Mouse (Mus musculus) C2C12 (cell line): Measurements from ENCODE around the gene 1700057G04Rik. TPM values are rescaled to one million over a fixed set of nuclear protein-coding genes. Genes with fewer than 3 reads are reported as not detected.

Source experiments
- H3K27me3 ChIP-seq: one replicate; pipeline ENCODE4 v1.6.1; 2011; ENCODE audit not compliant: control insufficient read depth, insufficient read depth, insufficient read length
- H3K36me3 ChIP-seq: one replicate; pipeline ENCODE4 v1.6.1; 2011; ENCODE audit not compliant: control insufficient read depth, insufficient read depth
- H3K4me3 ChIP-seq: one replicate; pipeline ENCODE4 v1.5.1; 2011; ENCODE audit warnings: mild to moderate bottlenecking, control low read depth; ENCODE audit not compliant: poor library complexity, insufficient read depth, severe bottlenecking
- H3K79me2 ChIP-seq: one replicate; pipeline ENCODE4 v1.6.1; 2011; ENCODE audit not compliant: control insufficient read depth, insufficient read depth
- H3K79me3 ChIP-seq: one replicate; pipeline ENCODE4 v1.6.1; 2011; ENCODE audit warnings: low read depth, control low read depth
- H3ac ChIP-seq: one replicate; pipeline ENCODE3; 2011; ENCODE audit warnings: low read depth; ENCODE audit not compliant: control insufficient read depth, insufficient read length
- CEBPB ChIP-seq: IDR thresholded peaks from one replicate; pipeline ENCODE4 v1.6.1; 2011; ENCODE audit warnings: low read depth, mild to moderate bottlenecking, control low read depth, moderate library complexity
- CTCF ChIP-seq: IDR thresholded peaks from one replicate; pipeline ENCODE4 v1.5.1; 2011; ENCODE audit not compliant: control insufficient read depth, insufficient read depth, insufficient read length
- FOSL1 ChIP-seq: IDR thresholded peaks from one replicate; pipeline ENCODE4 v1.8.0; 2011; ENCODE audit warnings: mild to moderate bottlenecking, low read length; ENCODE audit not compliant: poor library complexity, insufficient read depth, severe bottlenecking
- MAX ChIP-seq: IDR thresholded peaks from one replicate; pipeline ENCODE4 v1.6.1; 2011; ENCODE audit warnings: mild to moderate bottlenecking, control low read depth
- MYOD1 ChIP-seq: IDR thresholded peaks from one replicate; pipeline ENCODE4 v1.6.1; 2011; ENCODE audit warnings: low read depth; ENCODE audit not compliant: control insufficient read depth, insufficient read length
- MYOG ChIP-seq: IDR thresholded peaks from one replicate; pipeline ENCODE4 v1.6.1; 2011; ENCODE audit not compliant: control insufficient read depth, insufficient read length; ENCODE audit errors: extremely low read depth
- USF1 ChIP-seq: IDR thresholded peaks from one replicate; pipeline ENCODE4 v1.6.1; 2011; ENCODE audit warnings: low read depth, mild to moderate bottlenecking, control low read depth, moderate library complexity
- microRNA-seq: library from miRNA; unstranded; fragments of <30 nt; microRNA quantifications from one replicate; pipeline ENCODE4, GENCODE M21; 2019; ENCODE audit warnings: borderline microRNAs expressed
- polyA plus RNA-seq: library from polyadenylated mRNA; unstranded; fragments of >200 nt; fragmentation: generic; extraction: Trizol; gene quantifications from one replicate; pipeline ENCODE4 v1.2.1, GENCODE M21; 2012; ENCODE audit warnings: missing spikeins

The 1700057G04Rik gene
- polyA plus RNA-seq, 1 experiment: 0.08 TPM

DNA sequence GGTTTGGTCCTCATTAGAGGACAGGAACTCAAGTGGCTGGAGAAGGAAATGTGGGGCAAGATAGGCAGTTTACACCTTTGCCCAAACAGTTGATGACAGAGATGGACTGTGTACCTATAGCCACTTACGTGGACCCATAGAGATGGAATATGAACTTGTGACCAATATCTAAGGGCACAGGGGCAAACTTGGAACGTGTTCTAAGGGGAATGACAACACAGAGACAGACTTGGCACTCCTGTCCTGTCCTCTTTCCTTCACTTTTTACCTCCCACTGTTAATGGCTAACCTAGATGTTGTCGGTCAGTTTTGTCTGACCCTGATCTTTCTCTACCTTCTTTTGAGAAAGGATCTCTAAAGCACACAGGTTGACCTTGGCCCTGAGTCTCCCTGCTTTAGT lies 74.2 kb downstream of the 1700057G04Rik start:
- Histone ChIP-seq H3K79me2 (no peaks in the 10 kb centered on the region), H3K36me3 (no peaks in the 10 kb centered on the region), H3K27me3 (no peaks in the 10 kb centered on the region), H3K4me3 (no peak overlapping the region), H3ac (no peak overlapping the region), H3K79me3 (no peaks in the 10 kb centered on the region)
- TF ChIP-seq MYOG: no peak
- TF ChIP-seq CEBPB: no peak
- TF ChIP-seq FOSL1: no peak

DNA sequence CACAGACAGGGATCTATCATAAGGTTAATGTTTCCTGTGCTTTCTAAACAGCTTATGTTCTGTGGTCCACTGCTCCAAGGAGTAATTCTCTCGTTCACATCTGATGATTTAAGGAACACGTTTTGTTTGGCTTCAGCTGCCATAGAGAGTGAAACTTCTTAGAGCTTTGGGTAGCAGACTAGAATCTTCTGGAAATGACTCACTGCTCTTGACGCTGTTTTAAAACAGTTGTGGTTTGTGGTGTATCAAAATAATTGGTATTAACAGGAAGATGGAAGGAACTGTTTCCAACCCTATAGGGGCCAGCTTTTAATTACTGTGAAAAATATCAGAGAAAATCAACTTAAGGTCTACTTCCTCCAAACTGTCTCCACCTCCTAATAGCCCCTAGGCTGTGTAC lies 75.2 kb downstream of the 1700057G04Rik start:
- Histone ChIP-seq H3K27me3 (no peaks in the 10 kb centered on the region), H3K79me2 (no peaks in the 10 kb centered on the region), H3K79me3 (no peaks in the 10 kb centered on the region), H3K36me3 (no peaks in the 10 kb centered on the region), H3ac (no peak overlapping the region), H3K4me3 (no peak overlapping the region)
- no peak for TF ChIP-seq USF1

DNA sequence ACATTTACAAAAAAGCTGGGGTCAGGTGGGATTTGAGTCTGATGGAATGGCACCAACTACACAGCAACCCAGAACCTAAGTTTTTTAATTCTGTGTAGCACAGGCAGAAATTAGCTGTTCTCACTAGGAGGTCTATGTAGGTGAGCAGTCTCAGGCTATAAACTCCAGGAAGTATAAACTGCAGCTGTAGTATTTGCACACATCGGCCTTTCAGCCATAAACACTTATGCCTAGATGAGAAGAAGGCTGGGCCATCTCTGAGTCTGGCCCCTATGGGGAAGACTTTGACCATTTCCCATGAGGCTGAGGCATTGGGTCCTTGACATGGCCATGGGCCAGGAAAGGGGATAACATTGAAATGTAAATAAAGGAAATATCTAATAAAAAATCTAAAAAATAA lies 76.7 kb downstream of the 1700057G04Rik start:
- no peak overlapping the region for H3ac ChIP-seq

DNA sequence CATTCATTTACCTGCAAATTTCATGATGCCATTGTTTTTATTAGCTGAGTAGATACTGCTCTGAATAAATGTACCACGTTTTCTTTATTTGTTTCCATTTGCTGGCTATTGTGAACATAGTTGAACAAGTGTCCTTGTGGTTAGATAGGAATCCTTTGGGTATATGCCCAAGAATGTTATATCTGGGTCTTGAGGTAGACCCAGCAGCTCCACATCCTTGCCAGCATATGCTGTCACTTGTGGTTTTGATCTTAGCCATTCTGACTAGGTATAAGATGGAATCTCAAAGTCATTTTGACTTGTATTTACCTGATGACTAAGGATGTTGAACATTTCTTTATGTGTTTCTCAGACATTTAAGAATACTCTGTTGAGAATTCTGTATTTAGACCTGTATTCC lies 77.7 kb downstream of the 1700057G04Rik start:
- TF ChIP-seq USF1: no peak
- Histone ChIP-seq H3K4me3 (no peak overlapping the region), H3ac (no peak overlapping the region), H3K79me2 (no peaks in the 10 kb centered on the region), H3K27me3 (no peaks in the 10 kb centered on the region), H3K79me3 (no peaks in the 10 kb centered on the region), H3K36me3 (no peaks in the 10 kb centered on the region)

More for the DNA sequence above, 76.7 kb downstream of the 1700057G04Rik start:
- Histone ChIP-seq H3K79me3 (no peaks in the 10 kb centered on the region), H3K36me3 (no peaks in the 10 kb centered on the region), H3K27me3 (no peaks in the 10 kb centered on the region), H3K79me2 (no peaks in the 10 kb centered on the region), H3K4me3 (no peak overlapping the region)
- TF ChIP-seq FOSL1: no peak
- no peak for TF ChIP-seq USF1
- TF ChIP-seq MAX: no peak
- no peak for TF ChIP-seq MYOG
- no peak for TF ChIP-seq MYOD1
- no peak for TF ChIP-seq CTCF
- no peak for TF ChIP-seq CEBPB

DNA sequence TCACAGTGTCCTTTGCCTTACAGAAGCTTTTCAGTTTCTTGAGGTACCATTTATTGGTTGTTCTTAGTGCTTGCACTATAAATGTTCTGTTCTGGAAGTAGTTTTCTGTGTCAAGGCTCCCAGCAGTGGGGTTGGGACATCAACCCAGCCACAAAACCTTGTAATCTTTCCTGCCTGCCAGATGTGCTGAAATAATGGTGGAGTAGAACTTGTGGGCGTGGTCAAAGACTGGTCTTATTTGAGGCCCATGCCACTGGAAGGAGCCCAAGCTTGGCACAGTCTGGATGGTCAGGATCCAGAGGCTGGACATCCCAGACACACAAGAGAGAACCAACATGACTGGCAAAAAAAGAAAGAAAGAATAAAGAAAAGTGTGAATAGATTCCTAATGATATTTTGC lies 78.2 kb downstream of the 1700057G04Rik start:
- TF ChIP-seq MYOG: no peak
- no peak for TF ChIP-seq CTCF
- no peak for TF ChIP-seq USF1
- no peak for TF ChIP-seq FOSL1
- TF ChIP-seq MYOD1: no peak

DNA sequence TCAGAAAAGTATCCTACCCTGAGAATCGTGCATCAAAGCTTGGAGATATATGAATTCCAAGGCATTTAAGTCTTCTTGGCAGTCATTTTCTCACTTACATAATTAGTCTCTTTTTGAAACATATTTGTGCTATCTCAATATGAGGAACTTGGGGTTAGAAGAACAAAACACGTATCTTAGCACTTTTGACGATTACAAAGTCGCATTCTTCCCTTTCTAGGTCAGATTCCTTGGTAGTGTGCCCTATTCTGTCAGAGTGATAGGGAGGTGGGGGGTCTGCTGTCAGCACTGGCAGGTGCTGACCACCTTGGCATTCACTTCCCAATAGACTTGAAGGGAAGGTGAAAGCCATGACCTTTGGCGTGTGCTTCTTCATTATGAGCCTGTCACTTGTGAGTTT lies 93.5 kb downstream of the 1700057G04Rik start:
- no peak overlapping the region for H3K4me3 ChIP-seq
- H3K79me2 ChIP-seq: no peaks in the 10 kb centered on the region
- no peaks in the 10 kb centered on the region for H3K27me3 ChIP-seq
- TF ChIP-seq FOSL1: no peak
- TF ChIP-seq MYOD1: no peak
- TF ChIP-seq CEBPB: no peak
- no peak for TF ChIP-seq USF1
- no peak for TF ChIP-seq MYOG
- TF ChIP-seq MAX: no peak
- TF ChIP-seq CTCF: no peak
- H3ac ChIP-seq: no peak overlapping the region
- no peaks in the 10 kb centered on the region for H3K36me3 ChIP-seq
- no peaks in the 10 kb centered on the region for H3K79me3 ChIP-seq

More for the DNA sequence above, 78.2 kb downstream of the 1700057G04Rik start:
- H3K36me3 ChIP-seq: no peaks in the 10 kb centered on the region
- no peak overlapping the region for H3ac ChIP-seq
- H3K79me2 ChIP-seq: no peaks in the 10 kb centered on the region
- H3K4me3 ChIP-seq: no peak overlapping the region
- no peaks in the 10 kb centered on the region for H3K79me3 ChIP-seq
- H3K27me3 ChIP-seq: no peaks in the 10 kb centered on the region

Small RNA genes lying within 50 kb of the gene (microRNA-seq; reads per million reads assigned to microRNA genes)
- gene Mir6386: not detected

Other genes starting within 250 kb of the 1700057G04Rik start
- gene Plscr5, start 116.4 kb upstream of the 1700057G04Rik start, polyA plus RNA-seq: not detected
- gene Plscr1, start 59.6 kb upstream of the 1700057G04Rik start, polyA plus RNA-seq: 41.1 TPM
- 7.1 TPM for gene Plscr2, start 33.8 kb upstream of the 1700057G04Rik start, polyA plus RNA-seq
- 1.8 TPM for gene Plscr4, start 148.0 kb downstream of the 1700057G04Rik start, polyA plus RNA-seq
- 14.8 TPM for gene Plod2, start 232.8 kb downstream of the 1700057G04Rik start, polyA plus RNA-seq